ENCODE assay signal across 9 mouse cellular contexts in genomic region chr15:88840126-88840525, GRCm38 (mm10). TPM values are rescaled to one million over a fixed set of nuclear protein-coding genes. Genes with fewer than 3 reads are reported as not detected.
DNase-seq lines count a peak whose midpoint lies in the region; ATAC-seq lines count a peak whose summit lies in the region.
"Had no signal": no experiment of that assay in that cellular context is flagged by ENCODE, and none has a peak within 500 bp of the region (broad histone marks: within the 10 kb centered on the region; RNA-seq: fewer than 3 reads in every experiment).

No protein-coding gene starts in this region.

- DNase-seq in layer of hippocampus, adult 9-11 months: peak; percentile 71
- no peak for DNase-seq in layer of hippocampus, postnatal 10 days (ENCODE audit: low spot score in 2 of 2)
- peak; percentile 43 for DNase-seq in embryo, embryonic 11 days
- peak; percentile 12 for DNase-seq in hindbrain, embryonic 11.5 days (ENCODE audit: low spot score)
- peak; percentile 48 for DNase-seq in telencephalon, adult 2 months (ENCODE audit: low read depth, low spot score)
- no peak for DNase-seq in testis, postnatal 10 days (ENCODE audit: low spot score)
- no peak for DNase-seq in urinary bladder, adult 2 months (ENCODE audit: low spot score)

- no peak for ATAC-seq in hindbrain, embryonic 11.5 days (ENCODE audit: low FRiP score)
- ATAC-seq in limb, embryonic 13.5 days (ENCODE audit: low FRiP score, low read depth): no peak
- ATAC-seq: Patski had no signal

- no peaks in the 10 kb centered on the region for H3K9me3 ChIP-seq in hindbrain, embryonic 11.5 days (ENCODE audit: control insufficient read depth, low read length)
- no peaks in the 10 kb centered on the region for H3K9me3 ChIP-seq in limb, embryonic 13.5 days

- H3K27me3 ChIP-seq in hindbrain, embryonic 11.5 days (ENCODE audit: control insufficient read depth, insufficient read depth, low read length): no peaks in the 10 kb centered on the region
- no peaks in the 10 kb centered on the region for H3K27me3 ChIP-seq in limb, embryonic 13.5 days
- H3K27me3 ChIP-seq: Patski had no signal

- H3K27ac ChIP-seq in hindbrain, embryonic 11.5 days (ENCODE audit: low read depth, low read length): no peak overlapping the region
- H3K27ac ChIP-seq in limb, embryonic 13.5 days: peak overlapping the region; percentile 80

- H3K9ac ChIP-seq in hindbrain, embryonic 11.5 days (ENCODE audit: low read depth, low read length): no peak overlapping the region
- H3K9ac ChIP-seq in limb, embryonic 13.5 days: 0 out of 2 replicates have a peak overlapping the region, but pooled peaks have one; percentile 25

- H3K4me1 ChIP-seq in hindbrain, embryonic 11.5 days (replicated peaks; ENCODE audit: control insufficient read depth, insufficient read depth, low read length): peaks cover 3% of the 10 kb centered on the region; the same call in 1 of the 2 replicates
- H3K4me1 ChIP-seq in limb, embryonic 13.5 days: peaks cover 64% of the 10 kb centered on the region

- 64% methylated on average over 10 of the region's 10 CpGs for WGBS in hindbrain, embryonic 11.5 days
- WGBS in limb, embryonic 13.5 days: 59% methylated on average over 10 of the region's 10 CpGs

- no peak overlapping the region for H3K4me2 ChIP-seq in hindbrain, embryonic 11.5 days (replicated peaks; ENCODE audit: low read depth, low read length)
- 0 out of 2 replicates have a peak overlapping the region, but pooled peaks have one; percentile 37 for H3K4me2 ChIP-seq in limb, embryonic 13.5 days (replicated peaks)

- no peak overlapping the region for H3K4me3 ChIP-seq in hindbrain, embryonic 11.5 days (ENCODE audit: low read depth, low read length)
- no peak overlapping the region for H3K4me3 ChIP-seq in limb, embryonic 13.5 days

- no peaks in the 10 kb centered on the region for H3K36me3 ChIP-seq in hindbrain, embryonic 11.5 days (ENCODE audit: control insufficient read depth, insufficient read depth, low read length)
- H3K36me3 ChIP-seq in limb, embryonic 13.5 days: no peaks in the 10 kb centered on the region

RNA-seq across cellular contexts. Expression of gene Creld2, which starts 20.7 kb away (rescaled TPM):
- 10 to 100 TPM; 19.8 to 20.5 TPM for total RNA-seq in layer of hippocampus, postnatal 10 days (2021)
- polyA plus RNA-seq in hindbrain, embryonic 11.5 days (2014; fragmentation: Nextera tagmentation; extraction: Ambion mirVana): 85.3 and 89.5 TPM in 2 replicates
- polyA plus RNA-seq in limb, embryonic 13.5 days (2015; fragmentation: Nextera tagmentation; extraction: Ambion mirVana): 83.4 and 86.1 TPM in 2 replicates
- 31.0 and 36.2 TPM in 2 replicates for polyA plus RNA-seq in urinary bladder, adult 2 months (2012; rRNA removed)

RNA-seq across cellular contexts. Expression of gene Alg12, which starts 21.0 kb away (rescaled TPM):
- 10 to 100 TPM in 1 of 2 experiments, 1 to 10 TPM in 1; 9.8 to 10.3 TPM for total RNA-seq in layer of hippocampus, postnatal 10 days (2021)
- 10.6 and 11.5 TPM in 2 replicates for polyA plus RNA-seq in hindbrain, embryonic 11.5 days (2014; fragmentation: Nextera tagmentation; extraction: Ambion mirVana)
- 10.2 and 11.6 TPM in 2 replicates for polyA plus RNA-seq in limb, embryonic 13.5 days (2015; fragmentation: Nextera tagmentation; extraction: Ambion mirVana)
- polyA plus RNA-seq in urinary bladder, adult 2 months (2012; rRNA removed): 16.3 TPM in 2 replicates

RNA-seq across cellular contexts. Expression of gene Pim3, which starts 21.9 kb away (rescaled TPM):
- 10 to 100 TPM; 35.7 to 39.5 TPM for total RNA-seq in layer of hippocampus, postnatal 10 days (2021)
- 31.6 and 35.6 TPM in 2 replicates for polyA plus RNA-seq in hindbrain, embryonic 11.5 days (2014; fragmentation: Nextera tagmentation; extraction: Ambion mirVana)
- 50.7 and 52.2 TPM in 2 replicates for polyA plus RNA-seq in limb, embryonic 13.5 days (2015; fragmentation: Nextera tagmentation; extraction: Ambion mirVana)
- 11.7 and 12.4 TPM in 2 replicates for polyA plus RNA-seq in urinary bladder, adult 2 months (2012; rRNA removed)

Comparison
In these comparisons a context has a peak if more than half of its experiments do, and no peak if none do; other contexts are left out.
1. DNase-seq: peak in layer of hippocampus, adult 9-11 months (single experiment), embryo, embryonic 11 days (single experiment), hindbrain, embryonic 11.5 days (single experiment) and telencephalon, adult 2 months (single experiment); none in layer of hippocampus, postnatal 10 days (0 of 2), testis, postnatal 10 days (single experiment) and urinary bladder, adult 2 months (single experiment).